Mouse (Mus musculus): ENCODE measurements at regions not wholly inside any gene's neighbourhood (a gene's known extent, or its start where the extent isn't known, plus 50 kb on each side); places are given as distances from the start of the nearest gene placed in this dataset.

DNA sequence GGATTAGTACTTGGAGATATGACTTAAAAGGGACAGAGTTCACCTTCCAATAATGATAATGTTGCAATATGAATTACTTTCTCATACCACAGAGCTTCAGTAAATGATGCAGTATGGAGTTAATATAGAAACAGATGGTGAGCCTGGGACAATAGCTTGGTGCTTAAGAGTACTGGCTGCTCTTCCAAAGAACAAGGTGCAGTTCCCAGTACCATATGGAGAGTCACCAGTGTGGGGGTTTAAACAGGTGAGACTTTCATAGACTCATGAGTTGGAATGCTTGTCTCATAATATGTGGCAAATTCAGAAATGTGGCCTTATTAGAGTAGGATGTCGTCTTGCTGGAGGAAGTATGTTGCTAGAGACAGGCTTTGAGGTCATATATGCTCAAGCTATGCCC lies 715.8 kb upstream of the Arpp21 start:
- TF ChIP-seq CTCF (IDR thresholded peaks at IDR 0.05; ENCODE audit: borderline replicate concordance, insufficient read depth, low read depth, low read length) (no peak), POLR2A (IDR thresholded peaks at IDR 0.05; ENCODE audit: borderline replicate concordance, insufficient read depth, low read length) (no peak)
